11 mouse cellular contexts compared by ENCODE assay signal in genomic region chr2:93439352-93439771, GRCm38 (mm10). TPM values are rescaled to one million over a fixed set of nuclear protein-coding genes. Genes with fewer than 3 reads are reported as not detected.
A peak's percentile ranks its signal among the peaks of the same experiment; 100 is the strongest.
DNase-seq lines count a peak whose midpoint lies in the region; ATAC-seq and TF ChIP-seq lines count a peak whose summit lies in the region.
"Had no signal": no experiment of that assay in that cellular context is flagged by ENCODE, and none has a peak within 500 bp of the region (broad histone marks: within the 10 kb centered on the region; RNA-seq: fewer than 3 reads in every experiment).

No protein-coding gene starts in this region.

- H3K4me1 ChIP-seq in heart, postnatal 0 days (ENCODE audit: control insufficient read depth, insufficient read depth) = peaks cover 17% of the 10 kb centered on the region; the same call in 1 of the 2 replicates
- peaks cover 34% of the 10 kb centered on the region for H3K4me1 ChIP-seq in embryonic facial prominence, embryonic 12.5 days
- H3K4me1 ChIP-seq in limb, embryonic 13.5 days = peaks cover 53% of the 10 kb centered on the region

- no peaks in the 10 kb centered on the region for H3K9me3 ChIP-seq in heart, postnatal 0 days (replicated peaks; ENCODE audit: control insufficient read depth, low read length)
- H3K9me3 ChIP-seq in embryonic facial prominence, embryonic 12.5 days = no peaks in the 10 kb centered on the region
- peaks cover 4% of the 10 kb centered on the region; the same call in 1 of the 2 replicates for H3K9me3 ChIP-seq in limb, embryonic 13.5 days
- H3K9me3 ChIP-seq: midbrain, embryonic 13.5 days had no signal

- H3K36me3 ChIP-seq in heart, postnatal 0 days (replicated peaks; ENCODE audit: control insufficient read depth, insufficient read depth, low read length) = no peaks in the 10 kb centered on the region
- no peaks in the 10 kb centered on the region for H3K36me3 ChIP-seq in embryonic facial prominence, embryonic 12.5 days
- no peaks in the 10 kb centered on the region for H3K36me3 ChIP-seq in limb, embryonic 13.5 days
- H3K36me3 ChIP-seq: midbrain, embryonic 13.5 days had no signal

- H3K27ac ChIP-seq in heart, postnatal 0 days (ENCODE audit: low read depth) = peak overlapping the region; percentile 22; the same call in 1 of the 2 replicates
- peak overlapping the region; percentile 3; the same call in 1 of the 2 replicates for H3K27ac ChIP-seq in embryonic facial prominence, embryonic 12.5 days
- H3K27ac ChIP-seq in limb, embryonic 13.5 days = peak overlapping the region; percentile 29; the same call in 1 of the 2 replicates

- H3K4me3 ChIP-seq in heart, postnatal 0 days (ENCODE audit: low read depth, low read length) = no peak overlapping the region
- H3K4me3 ChIP-seq in embryonic facial prominence, embryonic 12.5 days = no peak overlapping the region
- H3K4me3 ChIP-seq in limb, embryonic 13.5 days = no peak overlapping the region
- H3K4me3 ChIP-seq: midbrain, embryonic 13.5 days had no signal

- WGBS in heart, postnatal 0 days = 58% methylated on average over 9 of the region's 9 CpGs
- WGBS in embryonic facial prominence, embryonic 12.5 days = 37% methylated on average over 9 of the region's 9 CpGs
- WGBS in limb, embryonic 13.5 days = 52% methylated on average over 9 of the region's 9 CpGs

- no peak overlapping the region for H3K4me2 ChIP-seq in heart, postnatal 0 days (ENCODE audit: low read depth, low read length)
- no peak overlapping the region for H3K4me2 ChIP-seq in embryonic facial prominence, embryonic 12.5 days (replicated peaks)
- H3K4me2 ChIP-seq in limb, embryonic 13.5 days (replicated peaks) = no peak overlapping the region
- H3K4me2 ChIP-seq: midbrain, embryonic 13.5 days had no signal

- no peak for DNase-seq in heart, postnatal 0 days (ENCODE audit: low spot score)
- no peak for DNase-seq in heart, adult 11 months
- DNase-seq in kidney, adult 11 months = peak; percentile 83
- DNase-seq in right cerebral cortex, adult 18-20 months = no peak
- no peak for DNase-seq in embryo, embryonic 9.5 days (ENCODE audit: extremely low spot score)
- DNase-seq in gastrocnemius, postnatal 10 days = no peak
- DNase-seq: cerebellum, adult 11-12 months; liver had no signal

- H3K27me3 ChIP-seq in heart, postnatal 0 days (ENCODE audit: control insufficient read depth, insufficient read depth, low read length) = no peaks in the 10 kb centered on the region
- H3K27me3 ChIP-seq in embryonic facial prominence, embryonic 12.5 days = no peaks in the 10 kb centered on the region
- H3K27me3 ChIP-seq in limb, embryonic 13.5 days = no peaks in the 10 kb centered on the region
- H3K27me3 ChIP-seq: midbrain, embryonic 13.5 days had no signal

- TF ChIP-seq EP300 in heart, postnatal 0 days (IDR thresholded peaks at IDR 0.05; ENCODE audit: low read depth) = no peak

- no peak overlapping the region for H3K9ac ChIP-seq in heart, postnatal 0 days (replicated peaks; ENCODE audit: low read depth, low read length)
- no peak overlapping the region for H3K9ac ChIP-seq in embryonic facial prominence, embryonic 12.5 days
- H3K9ac ChIP-seq in limb, embryonic 13.5 days = no peak overlapping the region
- H3K9ac ChIP-seq: midbrain, embryonic 13.5 days had no signal

- peak; percentile 21; the same call in 1 of the 2 replicates for ATAC-seq in heart, postnatal 0 days (ENCODE audit: insufficient read depth, low read depth)
- ATAC-seq in embryonic facial prominence, embryonic 12.5 days (ENCODE audit: insufficient number of reproducible peaks, insufficient read depth, low FRiP score, low TSS enrichment) = no peak
- no peak for ATAC-seq in limb, embryonic 13.5 days (ENCODE audit: low FRiP score, low read depth)

- TF ChIP-seq CTCF in heart, postnatal 0 days (IDR thresholded peaks at IDR 0.05; ENCODE audit: low read depth) = no peak

RNA-seq across cellular contexts. Expression of gene Cd82, which starts 23.6 kb away (rescaled TPM):
- total RNA-seq in heart, postnatal 0 days (2014; rRNA removed; ENCODE audit: low replicate concordance) = 14.8 and 15.0 TPM in 2 replicates
- polyA plus RNA-seq in heart, postnatal 0 days (2015; fragmentation: Nextera tagmentation; extraction: Ambion mirVana) = 15.4 and 17.1 TPM in 2 replicates
- 24.6 and 25.0 TPM in 2 replicates for polyA plus RNA-seq in embryonic facial prominence, embryonic 12.5 days (2016; fragmentation: Nextera tagmentation; extraction: Ambion mirVana)
- 29.5 and 30.0 TPM in 2 replicates for polyA plus RNA-seq in limb, embryonic 13.5 days (2015; fragmentation: Nextera tagmentation; extraction: Ambion mirVana)
- 10 to 100 TPM; 36.7 to 43.8 TPM for total RNA-seq in gastrocnemius, postnatal 10 days (2021)
